Mouse (Mus musculus): ENCODE data around the gene Gpr153. TPM values are rescaled to one million over a fixed set of nuclear protein-coding genes. Genes with fewer than 3 reads are reported as not detected.

The Gpr153 gene
- polyA plus RNA-seq, 1 experiment from 2014 or later: 0.58 TPM

GRCm38 (mm10) chr4:152273191-152273590, 841 bp upstream of the Gpr153 start:
- no peak overlapping the region for H3K9ac ChIP-seq (replicated peaks)
- no peak for TF ChIP-seq CTCF (IDR thresholded peaks at IDR 0.05; ENCODE audit: low read depth)
- TF ChIP-seq EP300 (IDR thresholded peaks at IDR 0.05; ENCODE audit: low read depth): no peak
- 44% methylated on average over 3 of the region's 3 CpGs for WGBS (ENCODE audit: insufficient replicate concordance)
- H3K9me3 ChIP-seq (ENCODE audit: low read length): no peaks in the 10 kb centered on the region
- H3K4me3 ChIP-seq (ENCODE audit: low read depth, low read length): no peak overlapping the region
- no peak overlapping the region for H3K4me2 ChIP-seq (ENCODE audit: low read depth, low read length)
- DNase-seq: no peak
- H3K4me1 ChIP-seq (ENCODE audit: insufficient read depth): peaks cover 9% of the 10 kb centered on the region
- H3K27ac ChIP-seq (ENCODE audit: low read depth): no peak overlapping the region
- H3K36me3 ChIP-seq (replicated peaks; ENCODE audit: insufficient read depth, low read length): no peaks in the 10 kb centered on the region
- peaks cover 31% of the 10 kb centered on the region for H3K27me3 ChIP-seq (ENCODE audit: insufficient read depth, low read length)
- ATAC-seq: no peak

GRCm38 (mm10) chr4:152274681-152275131, 674 bp downstream of the Gpr153 start:
- Histone ChIP-seq H3K4me1 (ENCODE audit: insufficient read depth) (peaks cover 9% of the 10 kb centered on the region), H3K4me3 (ENCODE audit: low read depth, low read length) (peak overlapping the region; percentile 40), H3K27ac (ENCODE audit: low read depth) (no peak overlapping the region), H3K36me3 (replicated peaks; ENCODE audit: insufficient read depth, low read length) (no peaks in the 10 kb centered on the region), H3K4me2 (ENCODE audit: low read depth, low read length) (peak overlapping the region; percentile 70), H3K27me3 (ENCODE audit: insufficient read depth, low read length) (peaks cover 31% of the 10 kb centered on the region), H3K9me3 (ENCODE audit: low read length) (no peaks in the 10 kb centered on the region), H3K9ac (replicated peaks) (peak overlapping the region; percentile 7; the same call in 1 of the 2 replicates)
- DNase-seq: no peak
- TF ChIP-seq CTCF (IDR thresholded peaks at IDR 0.05; ENCODE audit: low read depth) (no peak), EP300 (IDR thresholded peaks at IDR 0.05; ENCODE audit: low read depth) (no peak)
- 6% methylated on average over 20 of the region's 20 CpGs for WGBS (ENCODE audit: insufficient replicate concordance)
- ATAC-seq: peak; percentile 43; the same call in 1 of the 2 replicates

- Histone ChIP-seq H3K4me2 (ENCODE audit: low read depth, low read length) (no peak overlapping the region), H3K9ac (replicated peaks) (no peak overlapping the region)
- DNase-seq: no peak
Measured at GRCm38 (mm10) chr4:152276389-152277347, 2.6 kb downstream of the Gpr153 start.

GRCm38 (mm10) chr4:152277916-152278315, 3.9 kb downstream of the Gpr153 start:
- H3K9me3 ChIP-seq (ENCODE audit: low read length): no peaks in the 10 kb centered on the region
- DNase-seq (no peak), ATAC-seq (no peak)
- H3K4me2 ChIP-seq (ENCODE audit: low read depth, low read length): no peak overlapping the region
- H3K4me1 ChIP-seq (ENCODE audit: insufficient read depth): peaks cover 12% of the 10 kb centered on the region
- no peak overlapping the region for H3K4me3 ChIP-seq (ENCODE audit: low read depth, low read length)
- TF ChIP-seq CTCF (IDR thresholded peaks at IDR 0.05; ENCODE audit: low read depth): peak; percentile 24
- no peak for TF ChIP-seq EP300 (IDR thresholded peaks at IDR 0.05; ENCODE audit: low read depth)
- no peaks in the 10 kb centered on the region for H3K36me3 ChIP-seq (replicated peaks; ENCODE audit: insufficient read depth, low read length)
- no peak overlapping the region for H3K9ac ChIP-seq (replicated peaks)
- H3K27me3 ChIP-seq (ENCODE audit: insufficient read depth, low read length): peaks cover 51% of the 10 kb centered on the region
- no peak overlapping the region for H3K27ac ChIP-seq (ENCODE audit: low read depth)
- 62% methylated on average over 2 of the region's 2 CpGs for WGBS (ENCODE audit: insufficient replicate concordance)

More at GRCm38 (mm10) chr4:152276389-152277347, 2.6 kb downstream of the Gpr153 start:
- peaks cover 9% of the 10 kb centered on the region for H3K4me1 ChIP-seq (ENCODE audit: insufficient read depth)
- no peak overlapping the region for H3K27ac ChIP-seq (ENCODE audit: low read depth)
- TF ChIP-seq CTCF (IDR thresholded peaks at IDR 0.05; ENCODE audit: low read depth) (peak; percentile 69), EP300 (IDR thresholded peaks at IDR 0.05; ENCODE audit: low read depth) (no peak)
- ATAC-seq: no peak
- no peaks in the 10 kb centered on the region for H3K36me3 ChIP-seq (replicated peaks; ENCODE audit: insufficient read depth, low read length)
- H3K9me3 ChIP-seq (ENCODE audit: low read length): no peaks in the 10 kb centered on the region
- peaks cover 39% of the 10 kb centered on the region for H3K27me3 ChIP-seq (ENCODE audit: insufficient read depth, low read length)
- H3K4me3 ChIP-seq (ENCODE audit: low read depth, low read length): no peak overlapping the region
- WGBS (ENCODE audit: insufficient replicate concordance): 50% methylated on average over 10 of the region's 10 CpGs

GRCm38 (mm10) chr4:152278986-152279385, 5.0 kb downstream of the Gpr153 start:
- no peak overlapping the region for H3K4me2 ChIP-seq (ENCODE audit: low read depth, low read length)
- H3K36me3 ChIP-seq (replicated peaks; ENCODE audit: insufficient read depth, low read length): no peaks in the 10 kb centered on the region
- no peak overlapping the region for H3K4me3 ChIP-seq (ENCODE audit: low read depth, low read length)
- peaks cover 11% of the 10 kb centered on the region for H3K4me1 ChIP-seq (ENCODE audit: insufficient read depth)
- H3K9ac ChIP-seq (replicated peaks): no peak overlapping the region
- DNase-seq (no peak), ATAC-seq (no peak)
- H3K27me3 ChIP-seq (ENCODE audit: insufficient read depth, low read length): peaks cover 51% of the 10 kb centered on the region
- TF ChIP-seq EP300 (IDR thresholded peaks at IDR 0.05; ENCODE audit: low read depth) (no peak), CTCF (IDR thresholded peaks at IDR 0.05; ENCODE audit: low read depth) (no peak)
- H3K27ac ChIP-seq (ENCODE audit: low read depth): no peak overlapping the region
- no peaks in the 10 kb centered on the region for H3K9me3 ChIP-seq (ENCODE audit: low read length)
- WGBS (ENCODE audit: insufficient replicate concordance): 85% methylated on average over 23 of the region's 23 CpGs

GRCm38 (mm10) chr4:152281601-152282000, 7.6 kb downstream of the Gpr153 start:
- Histone ChIP-seq H3K4me1 (ENCODE audit: insufficient read depth) (peaks cover 7% of the 10 kb centered on the region), H3K27me3 (ENCODE audit: insufficient read depth, low read length) (peaks cover 55% of the 10 kb centered on the region), H3K9ac (replicated peaks) (no peak overlapping the region), H3K9me3 (ENCODE audit: low read length) (no peaks in the 10 kb centered on the region), H3K4me3 (ENCODE audit: low read depth, low read length) (no peak overlapping the region), H3K36me3 (replicated peaks; ENCODE audit: insufficient read depth, low read length) (no peaks in the 10 kb centered on the region), H3K27ac (ENCODE audit: low read depth) (no peak overlapping the region), H3K4me2 (ENCODE audit: low read depth, low read length) (no peak overlapping the region)
- WGBS (ENCODE audit: insufficient replicate concordance): 42% methylated on average over 15 of the region's 15 CpGs
- no peak for DNase-seq
- no peak for ATAC-seq
- TF ChIP-seq EP300 (IDR thresholded peaks at IDR 0.05; ENCODE audit: low read depth): no peak
- no peak for TF ChIP-seq CTCF (IDR thresholded peaks at IDR 0.05; ENCODE audit: low read depth)
